Mouse (Mus musculus): ENCODE measurements at regions not wholly inside any gene's neighbourhood (a gene's known extent, or its start where the extent isn't known, plus 50 kb on each side); places are given as distances from the start of the nearest gene placed in this dataset.

- no peak overlapping the region for H3K4me3 ChIP-seq (ENCODE audit: low read depth, low read length)
- ATAC-seq (ENCODE audit: extremely low read depth, insufficient number of reproducible peaks, low FRiP score, poor library complexity, severe bottlenecking) (no peak), DNase-seq (ENCODE audit: low spot score) (no peak)
- H3K9me3 ChIP-seq (replicated peaks): no peaks in the 10 kb centered on the region
- no peaks in the 10 kb centered on the region for H3K36me3 ChIP-seq (replicated peaks)
- TF ChIP-seq TAL1 (conservative IDR thresholded peaks at IDR 0.05; ENCODE audit: low read depth, low read length) (no peak), GATA1 (IDR thresholded peaks at IDR 0.05; ENCODE audit: borderline replicate concordance, low read length) (no peak), POLR2AphosphoS5 (IDR thresholded peaks at IDR 0.05; ENCODE audit: insufficient replicate concordance, low read depth, low read length) (no peak), CTCF (IDR thresholded peaks at IDR 0.05; ENCODE audit: low read depth, low read length) (no peak), GATA2 (IDR thresholded peaks at IDR 0.05; ENCODE audit: borderline replicate concordance, low read depth, low read length) (no peak)
- no peaks in the 10 kb centered on the region for H3K27me3 ChIP-seq (ENCODE audit: insufficient read depth, low read length)
- no peaks in the 10 kb centered on the region for H3K4me1 ChIP-seq (ENCODE audit: insufficient read depth, low read depth, low read length)
Measured at GRCm38 (mm10) chr11:40891485-40891884, 136.4 kb upstream of the Ccng1 start.

GRCm38 (mm10) chr11:40884509-40884908 lies 129.4 kb upstream of the Ccng1 start:
- no peak for TF ChIP-seq GATA2 (IDR thresholded peaks at IDR 0.05; ENCODE audit: borderline replicate concordance, low read depth, low read length)
- TF ChIP-seq GATA1 (IDR thresholded peaks at IDR 0.05; ENCODE audit: borderline replicate concordance, low read length): no peak
- TF ChIP-seq TAL1 (conservative IDR thresholded peaks at IDR 0.05; ENCODE audit: low read depth, low read length): no peak
- no peak for TF ChIP-seq POLR2AphosphoS5 (IDR thresholded peaks at IDR 0.05; ENCODE audit: insufficient replicate concordance, low read depth, low read length)
- no peak for TF ChIP-seq CTCF (IDR thresholded peaks at IDR 0.05; ENCODE audit: low read depth, low read length)
- H3K9me3 ChIP-seq (replicated peaks): no peaks in the 10 kb centered on the region

GRCm38 (mm10) chr11:40879589-40879988 lies 124.5 kb upstream of the Ccng1 start:
- DNase-seq (ENCODE audit: low spot score): no peak
- TF ChIP-seq CTCF (IDR thresholded peaks at IDR 0.05; ENCODE audit: low read depth, low read length): no peak
- no peak for TF ChIP-seq GATA2 (IDR thresholded peaks at IDR 0.05; ENCODE audit: borderline replicate concordance, low read depth, low read length)
- no peak for ATAC-seq (ENCODE audit: extremely low read depth, insufficient number of reproducible peaks, low FRiP score, poor library complexity, severe bottlenecking)
- H3K4me3 ChIP-seq (ENCODE audit: low read depth, low read length): no peak overlapping the region
- no peaks in the 10 kb centered on the region for H3K4me1 ChIP-seq (ENCODE audit: insufficient read depth, low read depth, low read length)
- H3K27me3 ChIP-seq (ENCODE audit: insufficient read depth, low read length): no peaks in the 10 kb centered on the region
- no peaks in the 10 kb centered on the region for H3K36me3 ChIP-seq (replicated peaks)
- H3K9me3 ChIP-seq (replicated peaks): no peaks in the 10 kb centered on the region

More at GRCm38 (mm10) chr11:40884509-40884908, 129.4 kb upstream of the Ccng1 start:
- DNase-seq (ENCODE audit: low spot score) (no peak), ATAC-seq (ENCODE audit: extremely low read depth, insufficient number of reproducible peaks, low FRiP score, poor library complexity, severe bottlenecking) (no peak)
- Histone ChIP-seq H3K36me3 (replicated peaks) (no peaks in the 10 kb centered on the region), H3K4me1 (ENCODE audit: insufficient read depth, low read depth, low read length) (no peaks in the 10 kb centered on the region), H3K27me3 (ENCODE audit: insufficient read depth, low read length) (no peaks in the 10 kb centered on the region), H3K4me3 (ENCODE audit: low read depth, low read length) (no peak overlapping the region)

GRCm38 (mm10) chr11:40873002-40873401 lies 117.9 kb upstream of the Ccng1 start:
- TF ChIP-seq CTCF (IDR thresholded peaks at IDR 0.05; ENCODE audit: low read depth, low read length) (no peak), GATA1 (IDR thresholded peaks at IDR 0.05; ENCODE audit: borderline replicate concordance, low read length) (no peak), POLR2AphosphoS5 (IDR thresholded peaks at IDR 0.05; ENCODE audit: insufficient replicate concordance, low read depth, low read length) (no peak), TAL1 (conservative IDR thresholded peaks at IDR 0.05; ENCODE audit: low read depth, low read length) (no peak), GATA2 (IDR thresholded peaks at IDR 0.05; ENCODE audit: borderline replicate concordance, low read depth, low read length) (no peak)
- Histone ChIP-seq H3K4me1 (ENCODE audit: insufficient read depth, low read depth, low read length) (no peaks in the 10 kb centered on the region), H3K4me3 (ENCODE audit: low read depth, low read length) (no peak overlapping the region), H3K27me3 (ENCODE audit: insufficient read depth, low read length) (no peaks in the 10 kb centered on the region), H3K36me3 (replicated peaks) (no peaks in the 10 kb centered on the region), H3K9me3 (replicated peaks) (no peaks in the 10 kb centered on the region)
- DNase-seq (ENCODE audit: low spot score): no peak
- ATAC-seq (ENCODE audit: extremely low read depth, insufficient number of reproducible peaks, low FRiP score, poor library complexity, severe bottlenecking): no peak

- TF ChIP-seq GATA1 (IDR thresholded peaks at IDR 0.05; ENCODE audit: borderline replicate concordance, low read length): no peak
- no peak for TF ChIP-seq TAL1 (conservative IDR thresholded peaks at IDR 0.05; ENCODE audit: low read depth, low read length)
- TF ChIP-seq CTCF (IDR thresholded peaks at IDR 0.05; ENCODE audit: low read depth, low read length): no peak
- no peak for TF ChIP-seq POLR2AphosphoS5 (IDR thresholded peaks at IDR 0.05; ENCODE audit: insufficient replicate concordance, low read depth, low read length)
- no peak for TF ChIP-seq GATA2 (IDR thresholded peaks at IDR 0.05; ENCODE audit: borderline replicate concordance, low read depth, low read length)
- ATAC-seq (ENCODE audit: extremely low read depth, insufficient number of reproducible peaks, low FRiP score, poor library complexity, severe bottlenecking) (no peak), DNase-seq (ENCODE audit: low spot score) (peak; percentile 6)
- Histone ChIP-seq H3K4me1 (ENCODE audit: insufficient read depth, low read depth, low read length) (no peaks in the 10 kb centered on the region), H3K27me3 (ENCODE audit: insufficient read depth, low read length) (no peaks in the 10 kb centered on the region), H3K4me3 (ENCODE audit: low read depth, low read length) (no peak overlapping the region), H3K9me3 (replicated peaks) (no peaks in the 10 kb centered on the region), H3K36me3 (replicated peaks) (no peaks in the 10 kb centered on the region)
Measured at GRCm38 (mm10) chr11:40865694-40866093, 110.6 kb upstream of the Ccng1 start.

GRCm38 (mm10) chr11:40851361-40851760 lies 96.2 kb upstream of the Ccng1 start:
- Histone ChIP-seq H3K4me3 (ENCODE audit: low read depth, low read length) (no peak overlapping the region), H3K36me3 (replicated peaks) (no peaks in the 10 kb centered on the region), H3K27me3 (ENCODE audit: insufficient read depth, low read length) (no peaks in the 10 kb centered on the region; the same call in 1 of the 2 replicates), H3K4me1 (ENCODE audit: insufficient read depth, low read depth, low read length) (no peaks in the 10 kb centered on the region), H3K9me3 (replicated peaks) (no peaks in the 10 kb centered on the region)
- ATAC-seq (ENCODE audit: extremely low read depth, insufficient number of reproducible peaks, low FRiP score, poor library complexity, severe bottlenecking): no peak
- TF ChIP-seq GATA2 (IDR thresholded peaks at IDR 0.05; ENCODE audit: borderline replicate concordance, low read depth, low read length) (no peak), CTCF (IDR thresholded peaks at IDR 0.05; ENCODE audit: low read depth, low read length) (no peak), GATA1 (IDR thresholded peaks at IDR 0.05; ENCODE audit: borderline replicate concordance, low read length) (no peak), TAL1 (conservative IDR thresholded peaks at IDR 0.05; ENCODE audit: low read depth, low read length) (no peak), POLR2AphosphoS5 (IDR thresholded peaks at IDR 0.05; ENCODE audit: insufficient replicate concordance, low read depth, low read length) (no peak)
- no peak for DNase-seq (ENCODE audit: low spot score)
